Mouse (Mus musculus) spleen, postnatal 14 days (tissue): ENCODE results near the gene Rnf7.
"Not testable (repeated sequence)": the region's sequence is repeated elsewhere in the genome, so short reads cannot be mapped to it uniquely, and the experiment has no call there.

Source experiments
- DNase-seq, 2 experiments: peaks; one replicate each; pipeline ENCODE4 v3.0.0; 2021 to 2022; ENCODE audit warnings: low spot score in 2 of 2

Gene Rnf7

GRCm38 (mm10) chr9:96478071-96478888 is at the start of gene Rnf7:
TSS of gene Rnf7 (minus strand) at chr9:96478675.
- DNase-seq = peak; percentile 96 to 99

- no peak for DNase-seq
These were observed 47.5 kb upstream of the Rnf7 start for GRCm38 (mm10) chr9:96526011-96526410.

- DNase-seq = no peak
These were observed 46.6 kb upstream of the Rnf7 start, which contains the start of gene Gm28729 for GRCm38 (mm10) chr9:96524972-96525506. TSS of gene Gm28729 (minus strand) at chr9:96525264.

GRCm38 (mm10) chr9:96523148-96523547 is 44.7 kb upstream of the Rnf7 start:
- no peak for DNase-seq

- DNase-seq = not testable (repeated sequence)
These were observed 43.1 kb upstream of the Rnf7 start for GRCm38 (mm10) chr9:96521574-96521973.

- DNase-seq = no peak
These were observed 39.0 kb upstream of the Rnf7 start for GRCm38 (mm10) chr9:96517429-96517828.

GRCm38 (mm10) chr9:96516806-96517205 is 38.3 kb upstream of the Rnf7 start:
- no peak for DNase-seq

- DNase-seq = no peak
These were observed 37.3 kb upstream of the Rnf7 start for GRCm38 (mm10) chr9:96515737-96516136.

GRCm38 (mm10) chr9:96514278-96514677 is 35.8 kb upstream of the Rnf7 start:
- DNase-seq = no peak

- no peak for DNase-seq
These were observed 27.6 kb upstream of the Rnf7 start for GRCm38 (mm10) chr9:96506011-96506498.

- no peak for DNase-seq
These were observed 26.7 kb upstream of the Rnf7 start for GRCm38 (mm10) chr9:96505156-96505555.

- DNase-seq = no peak
These were observed 25.8 kb upstream of the Rnf7 start for GRCm38 (mm10) chr9:96504116-96504895.

GRCm38 (mm10) chr9:96502856-96503610 is 24.6 kb upstream of the Rnf7 start:
- no peak for DNase-seq

- no peak for DNase-seq
These were observed 22.7 kb upstream of the Rnf7 start for GRCm38 (mm10) chr9:96501217-96501616.

- DNase-seq = no peak
These were observed 14.7 kb upstream of the Rnf7 start for GRCm38 (mm10) chr9:96493212-96493611.

GRCm38 (mm10) chr9:96491810-96492209 is 13.3 kb upstream of the Rnf7 start:
- DNase-seq = peak; percentile 12 to 48

GRCm38 (mm10) chr9:96487869-96488268 is 9.4 kb upstream of the Rnf7 start:
- not testable (repeated sequence) for DNase-seq

- DNase-seq = no peak
These were observed 5.2 kb upstream of the Rnf7 start for GRCm38 (mm10) chr9:96483648-96484047.

GRCm38 (mm10) chr9:96483028-96483427 is 4.6 kb upstream of the Rnf7 start:
- no peak for DNase-seq

- no peak for DNase-seq
These were observed 6.1 kb downstream of the Rnf7 start for GRCm38 (mm10) chr9:96472356-96472755.

- DNase-seq = not testable (repeated sequence)
These were observed 6.8 kb downstream of the Rnf7 start for GRCm38 (mm10) chr9:96471681-96472080.
